Mouse (Mus musculus): ENCODE data around the gene Ppfia3.

DNA sequence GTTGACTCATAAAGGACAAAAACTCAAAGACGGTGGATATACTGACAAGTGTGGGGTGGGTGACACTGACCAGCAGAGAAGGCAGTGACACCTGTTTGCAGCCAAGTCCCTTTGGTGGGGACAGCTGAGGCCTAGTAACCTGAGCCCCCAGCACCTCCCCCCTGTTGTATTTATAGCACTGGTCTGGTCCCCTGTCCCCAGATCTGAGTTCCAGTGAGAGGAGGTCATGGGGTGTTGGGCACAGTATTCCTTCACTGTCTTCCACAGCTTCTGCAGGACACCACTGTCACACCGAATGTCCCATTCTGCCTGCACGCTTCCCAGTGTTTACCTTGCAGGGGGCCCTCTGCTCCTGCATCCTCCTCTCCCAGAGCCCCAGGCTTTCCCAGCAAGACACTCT, 32.2 kb downstream of the Ppfia3 start:
- TF ChIP-seq GATA1 (IDR thresholded peaks at IDR 0.05; ENCODE audit: borderline replicate concordance, low read length) = no peak
- TF ChIP-seq FLI1 (IDR thresholded peaks at IDR 0.05; ENCODE audit: low read length) = no peak

Measured in megakaryocyte, embryonic 14.5 days (primary cell).